Mouse (Mus musculus) spleen, adult 2 months (tissue): ENCODE measurements around the gene Olfr959.

Source experiments
- CTCF ChIP-seq: fragments of 200-500 bp; IDR thresholded peaks from 2 replicates; pipeline ENCODE4 v1.5.1; 2011; ENCODE audit warnings: mild to moderate bottlenecking, inconsistent platforms; ENCODE audit not compliant: insufficient read depth, insufficient read length, insufficient replicate concordance; ENCODE audit errors: extremely low read depth
- POLR2A ChIP-seq: fragments of 200-500 bp; IDR thresholded peaks from 2 replicates; pipeline ENCODE4 v1.6.1; 2011; ENCODE audit warnings: low read depth, low read length, inconsistent platforms

GRCm38 (mm10) chr9:39603999-39604453 lies 28.7 kb upstream of the Olfr959 start, which contains the start of gene AW551984:
- TF ChIP-seq CTCF (no peak), POLR2A (no peak)
